Mouse (Mus musculus) left cerebral cortex, adult 8-10 months (tissue): Measurements from ENCODE around the gene Fancc. TPM values are rescaled to one million over a fixed set of nuclear protein-coding genes. Genes with fewer than 3 reads are reported as not detected.

Source experiments
- DNase-seq, 2 experiments: peaks; one replicate each; pipeline ENCODE4 v3.0.0; 2022; ENCODE audit warnings: low spot score in 2 of 2
- total RNA-seq, 4 experiments: library from RNA; stranded (reverse); gene quantifications; 2 replicates each; pipeline ENCODE4 v1.2.4; 2022

The Fancc gene
- total RNA-seq, 4 experiments from 2014 or later: 10.5 to 12.1 (median 10.6) TPM

GRCm38 (mm10) chr13:63268371-63268770 lies 228.7 kb downstream of the Fancc start:
- no peak for DNase-seq

DNA sequence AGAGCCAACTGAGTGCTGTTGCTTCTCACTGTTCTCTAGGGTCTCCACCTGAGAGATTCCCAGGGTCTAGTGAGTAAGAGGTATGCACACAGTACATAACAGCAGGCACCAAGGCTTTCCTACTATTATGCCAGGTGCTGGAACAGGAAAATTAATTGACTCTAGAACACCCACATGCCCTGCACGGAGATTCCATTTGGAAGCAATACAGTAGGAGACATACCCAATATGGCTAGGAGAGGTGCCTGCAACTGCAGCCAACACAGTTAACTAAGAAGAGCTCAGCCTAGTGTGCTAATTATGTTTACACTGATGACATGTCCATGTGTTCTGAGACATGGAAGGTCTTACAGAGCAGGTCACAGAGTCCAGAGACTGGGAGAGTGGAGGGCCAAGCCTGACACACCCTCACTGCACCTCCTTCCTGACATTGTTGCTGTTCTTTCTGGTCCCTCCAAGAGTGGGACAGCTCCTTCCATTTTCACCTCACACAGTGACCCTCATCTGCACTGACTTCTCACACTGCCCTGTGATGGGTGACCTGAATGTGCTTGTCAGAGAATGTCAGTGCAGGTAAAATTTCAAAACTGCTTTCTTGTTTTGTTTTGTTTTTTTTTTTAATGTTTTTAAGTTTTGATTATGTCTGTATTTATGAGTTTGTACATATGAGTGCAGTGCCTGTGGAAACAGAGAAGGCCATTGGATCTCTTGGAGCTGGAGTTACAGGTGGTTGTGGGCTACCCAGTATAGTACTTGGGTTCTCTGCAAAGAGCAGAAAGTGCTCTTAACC lies 234.7 kb downstream of the Fancc start:
- no peak for DNase-seq

DNA sequence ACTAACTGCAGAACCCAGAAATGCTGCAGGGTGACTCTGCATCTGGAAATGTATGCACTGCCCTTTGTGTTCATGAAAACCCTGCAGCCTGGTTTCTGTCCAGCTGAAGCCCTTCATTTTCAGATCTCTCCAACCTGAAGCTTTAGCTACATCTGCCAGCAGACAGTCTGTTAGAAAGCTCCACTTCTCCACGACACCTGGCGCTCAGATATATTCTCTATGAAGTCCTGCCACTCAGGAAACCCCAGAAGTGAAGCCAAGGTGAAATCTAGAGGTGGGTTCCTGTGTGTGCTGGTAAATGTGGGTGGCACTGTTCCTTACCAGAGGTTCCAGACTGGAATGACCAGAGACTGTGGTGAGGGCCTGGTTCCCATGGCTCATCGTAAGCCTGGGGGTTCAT lies 235.4 kb downstream of the Fancc start:
- no peak for DNase-seq

- DNase-seq: no peak
These were observed 236.1 kb downstream of the Fancc start for GRCm38 (mm10) chr13:63260753-63261631.

GRCm38 (mm10) chr13:63260133-63260532 lies 236.9 kb downstream of the Fancc start:
- DNase-seq: no peak

- no peak for DNase-seq
These were observed 238.4 kb downstream of the Fancc start for GRCm38 (mm10) chr13:63258671-63259070.

GRCm38 (mm10) chr13:63258167-63258582 lies 238.9 kb downstream of the Fancc start:
- DNase-seq: no peak

GRCm38 (mm10) chr13:63256807-63257206 lies 240.3 kb downstream of the Fancc start:
- no peak for DNase-seq

DNA sequence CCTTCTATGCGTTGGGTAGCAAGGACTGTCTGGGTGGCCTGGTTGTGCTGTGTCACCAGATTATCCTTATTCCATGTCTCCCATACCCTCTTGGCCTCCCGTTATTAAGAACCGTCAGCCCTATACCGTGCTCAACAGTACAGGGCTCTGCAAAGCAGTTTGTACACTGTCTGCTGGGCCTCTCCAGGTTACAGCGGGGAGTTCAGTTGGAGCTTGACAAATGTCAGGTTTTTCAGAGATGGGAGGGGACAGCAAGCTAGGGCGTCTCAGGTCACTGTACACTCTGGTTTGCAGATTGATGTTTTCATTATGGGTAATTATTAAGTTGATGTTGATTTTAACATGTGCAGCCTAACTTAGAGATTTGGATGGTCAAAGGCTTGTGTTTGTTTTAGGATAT lies 240.9 kb downstream of the Fancc start:
- no peak for DNase-seq

DNA sequence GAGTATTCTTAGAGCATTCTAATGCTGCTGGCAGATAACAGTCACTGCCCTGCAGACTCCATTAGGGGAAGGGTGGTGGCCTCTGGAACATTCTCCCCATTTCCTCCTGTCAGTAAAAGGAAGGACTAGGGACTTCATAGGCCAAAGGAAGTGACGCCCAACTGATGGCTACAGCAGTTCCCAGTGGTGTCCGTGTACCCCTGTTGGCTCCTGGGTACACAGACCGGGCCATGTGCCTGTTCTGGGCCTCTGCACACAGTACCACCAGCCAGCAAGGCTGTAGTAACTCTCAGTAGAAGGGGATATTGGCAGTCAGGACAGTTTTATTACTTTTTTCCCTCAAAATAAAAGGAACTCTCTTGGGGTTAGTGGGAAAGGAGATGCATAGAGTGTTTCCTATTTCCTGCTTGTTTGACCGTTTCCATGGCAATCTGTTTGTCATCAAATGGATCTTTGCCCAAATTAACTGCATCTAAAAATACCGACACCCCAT lies 241.5 kb downstream of the Fancc start:
- DNase-seq: no peak

DNA sequence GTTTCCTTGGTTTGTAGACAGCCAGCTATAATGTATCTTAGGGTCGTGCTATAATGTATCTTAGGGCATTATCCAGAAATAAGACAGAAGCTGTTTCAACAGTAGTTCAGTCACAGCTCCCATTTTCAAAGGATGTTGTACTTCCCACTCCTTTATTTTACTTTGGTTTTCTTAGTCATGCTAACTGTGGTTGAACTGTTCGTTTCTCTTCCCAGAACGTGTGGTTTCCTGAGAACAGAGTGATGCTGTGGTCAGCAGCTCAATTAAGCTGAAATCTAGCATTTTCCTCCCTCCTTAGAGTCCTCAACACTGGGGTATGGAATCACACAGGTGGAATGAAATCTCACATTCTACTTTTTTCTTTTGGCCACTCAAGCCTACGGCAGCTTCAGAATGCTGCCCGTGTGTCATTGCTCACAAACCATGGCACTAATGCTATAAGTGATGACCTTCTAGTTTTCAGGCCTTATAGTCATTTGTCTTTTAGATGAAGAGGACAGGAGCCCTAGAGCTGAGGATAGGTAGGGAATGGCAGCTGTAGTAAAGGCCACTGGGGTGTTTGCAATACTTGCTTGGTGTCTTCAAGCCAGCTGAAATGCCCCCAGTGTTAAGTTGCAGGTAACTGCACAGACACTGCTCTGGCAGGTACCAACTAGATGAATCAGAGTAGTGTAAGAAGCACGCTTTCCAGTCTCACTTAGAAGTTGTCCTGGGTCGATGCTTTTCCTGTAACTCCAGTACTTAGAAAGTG lies 243.0 kb downstream of the Fancc start:
- DNase-seq: no peak

- DNase-seq: no peak
These were observed 243.9 kb downstream of the Fancc start for GRCm38 (mm10) chr13:63253147-63253546.

DNA sequence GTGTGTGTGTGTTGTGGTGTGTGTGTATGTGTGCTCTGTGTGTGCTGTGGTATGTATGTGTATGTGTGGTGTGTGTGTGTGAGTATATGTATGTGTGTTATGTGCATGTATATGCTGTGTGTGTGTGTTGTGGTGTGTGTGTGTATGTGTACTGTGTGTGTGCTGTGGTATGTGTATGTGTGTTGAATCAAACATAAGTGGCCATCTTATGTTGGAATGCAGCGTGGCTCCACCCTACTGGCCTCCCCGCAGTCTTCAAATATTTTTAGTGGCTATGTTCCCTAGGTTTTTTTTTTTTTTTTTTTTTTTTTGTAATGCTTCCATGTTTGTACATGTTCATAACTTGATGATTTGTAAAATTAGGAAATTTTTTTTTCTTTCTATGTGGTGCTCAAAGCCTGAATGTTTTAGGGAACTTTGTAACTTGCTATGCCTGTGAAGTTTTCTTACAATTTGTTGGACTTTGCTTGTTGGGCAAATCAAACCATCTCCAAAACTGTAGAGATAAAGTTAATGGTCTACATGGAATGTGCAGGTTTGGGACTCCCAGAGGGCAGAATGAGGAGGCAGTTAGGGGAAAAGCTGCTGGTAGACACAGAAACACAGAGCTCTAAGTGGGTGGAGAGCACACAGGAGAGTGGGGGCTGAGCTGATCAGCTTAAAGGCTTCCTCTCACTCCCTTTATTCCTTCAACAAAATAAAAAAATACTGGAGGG lies 244.6 kb downstream of the Fancc start:
- DNase-seq: no peak

GRCm38 (mm10) chr13:63251118-63251889 lies 245.8 kb downstream of the Fancc start:
- DNase-seq: no peak

GRCm38 (mm10) chr13:63250441-63250980 lies 246.6 kb downstream of the Fancc start:
- no peak for DNase-seq

GRCm38 (mm10) chr13:63249741-63250431 lies 247.2 kb downstream of the Fancc start:
- no peak for DNase-seq

GRCm38 (mm10) chr13:63249171-63249570 lies 247.9 kb downstream of the Fancc start:
- DNase-seq: no peak

DNA sequence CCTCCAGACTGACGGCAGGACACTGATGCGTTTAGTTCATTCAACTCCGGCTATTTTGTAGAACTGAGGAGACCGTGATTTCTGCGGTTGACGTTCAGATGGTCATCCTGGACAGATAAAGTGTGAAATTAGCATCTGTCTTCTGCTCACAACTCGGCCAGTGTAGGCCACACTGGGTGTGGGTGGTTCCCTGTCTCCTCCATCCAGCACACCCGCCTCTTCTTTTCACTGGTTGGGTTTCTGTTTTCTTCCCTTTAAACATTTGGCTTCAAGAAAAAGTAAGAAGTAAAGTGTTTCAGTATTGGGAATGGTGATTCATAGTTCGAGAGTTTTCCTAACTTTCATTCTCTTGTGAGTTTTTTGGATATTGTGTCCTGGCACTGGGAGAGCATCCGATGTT lies 248.8 kb downstream of the Fancc start:
- DNase-seq: peak in 1 of 2 experiments; percentile 52

GRCm38 (mm10) chr13:63247631-63248030 lies 249.4 kb downstream of the Fancc start:
- DNase-seq: no peak
